Mouse (Mus musculus): ENCODE results near the gene D330045A20Rik.
"Not testable (repeated sequence)": the region's sequence is repeated elsewhere in the genome, so short reads cannot be mapped to it uniquely, and the experiment has no call there.

The D330045A20Rik gene

GRCm38 (mm10) chrX:139480022-139480894, at the start of gene D330045A20Rik:
D330045A20Rik (plus strand) TSS chrX:139480367.
- peak; percentile 3 to 14 for DNase-seq (ENCODE audit: low spot score in 2 of 2)

DNA sequence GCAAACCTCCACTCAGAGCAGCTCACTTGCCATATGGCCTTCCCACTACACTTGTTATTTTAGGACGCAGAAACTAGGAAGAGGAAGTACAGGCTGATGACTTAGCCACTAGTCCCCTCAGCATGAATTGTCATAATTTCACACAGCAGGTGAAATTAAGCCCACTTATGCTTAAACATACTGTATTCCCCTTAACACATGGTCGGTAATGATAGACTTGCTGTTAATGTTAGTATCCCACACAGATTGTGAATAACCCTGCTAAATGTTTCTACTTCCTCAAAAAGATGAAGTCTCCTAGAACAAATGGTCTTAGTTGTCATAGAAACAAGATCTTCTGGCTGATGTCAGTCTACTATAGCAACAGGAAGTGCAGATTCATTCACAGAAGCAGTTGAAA, 47.6 kb upstream of the D330045A20Rik start:
- DNase-seq (ENCODE audit: low spot score in 2 of 2), result peak; percentile 10 to 23

- no peak for DNase-seq (ENCODE audit: low spot score in 2 of 2)
These were observed 45.0 kb upstream of the D330045A20Rik start for GRCm38 (mm10) chrX:139435202-139435601.

- not testable (repeated sequence) for DNase-seq (ENCODE audit: low spot score in 2 of 2)
These were observed 39.1 kb upstream of the D330045A20Rik start for GRCm38 (mm10) chrX:139441057-139441456.

GRCm38 (mm10) chrX:139456812-139457211, 23.4 kb upstream of the D330045A20Rik start:
- no peak for DNase-seq (ENCODE audit: low spot score in 2 of 2)

GRCm38 (mm10) chrX:139482083-139482482, 1.9 kb downstream of the D330045A20Rik start:
- no peak for DNase-seq (ENCODE audit: low spot score in 2 of 2)

DNA sequence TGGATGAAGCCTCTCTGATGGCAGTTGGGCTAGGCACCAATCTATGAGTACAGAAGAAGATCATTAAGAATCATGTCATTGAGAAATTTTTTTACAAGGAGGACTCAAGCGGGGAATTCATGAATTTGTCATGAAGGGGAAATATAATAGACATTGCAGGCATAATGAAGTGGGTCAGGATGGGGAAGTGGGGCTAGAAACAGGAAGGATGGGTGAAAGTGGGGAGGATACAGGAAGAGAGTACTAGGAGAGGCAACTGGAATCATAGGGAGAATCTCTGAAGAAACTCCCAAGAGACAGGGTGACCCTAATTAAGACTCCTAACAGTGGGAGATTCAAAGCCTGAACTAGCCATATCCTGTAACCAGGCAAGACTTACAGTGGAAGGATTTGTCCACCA, 4.8 kb downstream of the D330045A20Rik start:
- DNase-seq (ENCODE audit: low spot score in 2 of 2), result no peak

DNA sequence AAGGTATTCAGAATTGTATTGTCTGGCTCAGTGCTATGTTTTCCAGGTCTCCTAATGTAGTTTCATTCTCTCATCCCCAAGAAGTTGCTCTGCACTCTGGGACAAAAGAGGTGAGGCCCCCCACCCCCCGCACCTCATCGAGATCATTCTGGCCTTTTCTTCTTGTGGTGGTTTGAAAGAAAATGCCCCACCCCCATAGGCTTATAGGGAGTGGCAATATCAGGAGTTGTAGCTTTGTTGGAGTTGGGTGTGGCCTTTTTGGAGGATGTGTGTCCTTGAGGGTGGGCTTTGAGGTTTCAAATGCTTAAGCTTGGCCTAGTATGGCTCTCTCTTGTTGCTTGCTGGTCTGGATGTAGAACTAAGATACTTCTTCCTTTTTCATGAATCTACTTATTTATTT, 36.0 kb downstream of the D330045A20Rik start:
- DNase-seq (ENCODE audit: low spot score in 2 of 2), result no peak

DNA sequence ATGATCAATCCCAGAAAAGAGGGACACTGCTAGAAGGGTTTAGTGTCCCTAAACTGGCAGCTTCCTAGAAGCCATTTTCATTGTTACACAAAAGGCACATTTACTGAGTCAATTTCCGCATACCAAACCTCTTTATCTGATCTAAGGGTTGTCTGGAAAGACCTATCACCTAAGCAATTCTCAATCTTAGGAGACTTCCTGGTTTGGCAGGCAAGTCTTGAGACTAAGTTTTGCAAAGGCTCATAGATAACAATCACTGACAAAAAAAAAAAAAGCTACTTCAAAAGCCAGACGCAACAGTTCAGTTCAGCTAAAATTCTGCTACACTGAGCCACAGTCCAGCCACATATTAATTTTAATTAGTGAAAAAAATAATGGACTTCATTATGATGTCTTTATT, 39.1 kb downstream of the D330045A20Rik start:
- no peak for DNase-seq (ENCODE audit: low spot score in 2 of 2)

DNA sequence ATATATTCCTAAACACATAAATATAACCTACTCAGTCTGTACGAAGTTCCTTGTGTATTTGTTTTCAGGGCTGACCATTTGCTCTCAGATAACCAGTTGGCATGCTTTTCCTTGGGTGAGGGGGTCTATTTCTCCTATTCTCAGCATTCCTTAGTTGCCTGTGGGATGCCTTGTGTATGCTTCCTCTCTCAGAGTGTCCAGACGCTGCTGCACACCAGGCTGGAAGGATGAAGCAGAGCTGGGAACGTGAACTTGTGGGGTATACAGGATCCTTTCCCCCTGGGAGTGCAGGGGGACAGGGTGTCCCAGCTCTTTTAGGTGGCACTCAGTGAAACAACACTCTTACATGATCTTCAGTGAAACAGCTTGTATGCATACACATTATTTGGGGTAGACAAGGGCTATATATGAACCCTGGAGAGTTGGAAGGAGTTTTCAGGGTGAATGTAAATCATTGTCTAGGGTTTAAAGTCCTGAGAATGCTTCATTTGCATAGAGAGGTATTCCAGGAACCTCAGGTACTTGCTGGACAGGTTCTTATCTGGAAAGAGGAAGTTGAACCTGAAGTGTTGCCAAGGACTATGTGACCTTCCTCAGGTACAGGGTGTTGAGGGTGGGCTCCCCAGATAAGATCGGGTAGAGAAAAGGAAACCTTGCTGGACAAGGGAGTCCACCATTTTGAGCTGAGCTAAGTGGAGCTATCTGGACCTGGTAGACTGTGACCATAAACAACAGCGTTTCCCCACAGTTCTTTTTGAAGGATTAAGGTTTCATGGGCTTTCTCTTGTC, 44.3 kb downstream of the D330045A20Rik start:
- DNase-seq (ENCODE audit: low spot score in 2 of 2), result no peak

DNA sequence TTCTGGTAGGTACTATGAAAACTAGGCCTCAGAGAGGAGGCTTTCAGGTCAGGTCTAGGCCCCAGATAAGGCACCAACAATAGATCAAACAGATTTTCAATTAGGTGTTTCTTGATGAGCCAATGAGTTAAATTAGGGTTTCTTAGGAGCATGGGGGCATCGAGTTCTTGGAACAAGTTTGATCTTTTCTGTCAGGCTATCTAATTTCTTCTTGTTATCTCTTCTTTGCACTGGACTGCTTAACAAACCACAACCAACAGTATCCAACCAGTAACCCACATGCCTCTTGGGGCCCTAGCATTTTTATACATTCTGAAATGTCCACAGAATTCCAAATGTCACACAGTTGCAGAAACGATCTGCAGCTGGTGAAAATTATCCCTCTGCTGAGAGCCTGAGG, 45.6 kb downstream of the D330045A20Rik start:
- DNase-seq (ENCODE audit: low spot score in 2 of 2), result no peak

GRCm38 (mm10) chrX:139526984-139527383, 46.8 kb downstream of the D330045A20Rik start:
- DNase-seq (ENCODE audit: low spot score in 2 of 2), result no peak

GRCm38 (mm10) chrX:139529678-139530077, 49.5 kb downstream of the D330045A20Rik start:
- no peak for DNase-seq (ENCODE audit: low spot score in 2 of 2)

DNA sequence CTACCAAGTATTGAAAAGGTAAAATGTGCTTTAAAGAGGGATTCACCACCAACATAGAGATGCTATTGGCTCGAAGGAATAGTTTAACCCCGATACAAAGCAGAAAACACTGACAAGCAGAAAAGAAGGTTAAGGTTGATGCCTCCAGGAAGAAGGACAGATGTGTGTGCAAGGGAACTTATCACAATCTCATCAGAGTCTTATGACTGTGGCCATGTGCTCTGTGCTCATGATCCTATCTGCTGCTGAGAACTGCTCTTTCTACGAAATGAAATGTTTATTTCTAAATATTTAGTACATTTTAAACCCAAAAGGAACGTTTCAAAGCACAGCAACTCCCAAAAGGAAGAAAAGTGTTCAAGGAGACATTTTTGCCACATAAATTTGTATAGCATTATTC, 52.1 kb downstream of the D330045A20Rik start:
- no peak for DNase-seq (ENCODE audit: low spot score in 2 of 2)

GRCm38 (mm10) chrX:139537641-139538397, 57.7 kb downstream of the D330045A20Rik start:
- no peak for DNase-seq (ENCODE audit: low spot score in 2 of 2)

DNA sequence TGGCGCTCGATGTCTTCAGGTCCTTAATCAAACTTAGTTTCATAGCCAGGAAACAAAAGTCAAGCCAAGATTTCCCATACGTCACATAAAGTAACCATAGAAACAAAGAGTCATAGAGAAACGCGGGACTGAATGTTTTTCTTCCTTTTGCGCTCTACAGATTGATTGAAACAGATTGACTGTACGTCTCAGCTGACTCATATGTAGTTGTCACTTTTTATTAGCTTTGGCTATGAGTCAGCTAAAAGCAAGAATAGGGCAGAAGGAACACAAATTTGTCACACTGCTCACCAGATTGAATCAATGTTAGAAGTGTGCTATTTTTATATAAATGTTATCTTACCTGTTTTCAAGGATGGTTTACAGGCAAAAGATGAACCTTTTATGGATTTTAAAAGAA, 63.6 kb downstream of the D330045A20Rik start:
- DNase-seq (ENCODE audit: low spot score in 2 of 2), result no peak

- DNase-seq (ENCODE audit: low spot score in 2 of 2), result no peak
These were observed 70.3 kb downstream of the D330045A20Rik start for GRCm38 (mm10) chrX:139550456-139550855.

GRCm38 (mm10) chrX:139552090-139552489, 71.9 kb downstream of the D330045A20Rik start:
- no peak for DNase-seq (ENCODE audit: low spot score in 2 of 2)

DNA sequence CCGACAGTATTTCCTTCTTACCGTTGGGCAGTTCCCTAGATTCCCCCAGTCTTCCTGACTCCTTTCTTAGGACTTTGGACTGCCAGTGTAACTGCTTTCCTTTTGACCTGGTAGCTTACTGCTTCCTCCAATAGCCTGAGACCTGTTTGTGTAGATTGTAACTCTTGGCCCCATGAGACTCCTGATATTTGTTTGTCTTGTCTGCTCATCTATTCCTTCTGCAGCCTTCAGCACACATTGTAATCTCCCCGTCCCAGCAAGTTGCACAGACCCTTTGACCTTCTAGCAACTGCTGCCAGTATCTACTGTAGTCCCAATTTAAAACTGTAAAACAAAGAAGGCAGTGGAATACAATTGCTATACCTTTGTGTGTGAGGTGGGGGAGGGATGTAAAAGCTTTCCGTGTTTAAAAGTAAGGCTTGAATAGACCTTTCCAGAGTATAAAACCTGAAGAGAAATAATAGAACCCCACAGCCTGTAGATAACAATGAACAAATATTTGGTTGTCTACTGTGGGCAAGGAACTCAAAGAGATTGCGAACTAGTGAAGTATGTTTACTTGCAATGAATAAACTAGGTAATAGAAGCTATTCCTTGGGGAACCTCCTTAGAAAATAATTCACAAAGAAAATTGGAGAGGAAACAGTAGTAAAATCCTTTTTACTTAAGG, 82.2 kb downstream of the D330045A20Rik start:
- no peak for DNase-seq (ENCODE audit: low spot score in 2 of 2)

DNA sequence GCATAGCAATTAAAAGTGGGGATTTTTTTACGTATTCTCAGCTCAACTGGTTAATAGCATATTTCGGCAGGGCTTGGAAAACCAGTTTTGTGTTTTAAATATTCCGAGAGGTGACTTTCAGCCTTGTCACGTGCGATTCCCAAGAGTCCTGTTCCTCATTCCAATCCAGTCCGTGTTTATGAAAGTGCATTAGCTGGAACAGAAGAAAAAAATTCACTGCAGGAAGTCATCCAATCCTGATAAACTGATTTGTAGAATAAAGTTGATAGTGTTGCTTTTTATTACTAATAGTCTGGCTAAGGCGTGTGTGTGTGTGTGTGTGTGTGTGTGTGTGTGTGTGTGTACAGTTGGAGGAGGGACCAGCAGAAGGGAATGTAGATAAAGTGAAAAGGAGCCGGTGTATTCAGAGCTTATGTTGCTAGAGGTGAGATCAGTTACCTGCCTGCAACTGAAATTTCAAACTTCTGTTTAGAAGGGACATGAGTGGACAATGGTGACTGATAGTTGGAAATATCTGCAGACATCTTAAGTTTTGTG, 82.8 kb downstream of the D330045A20Rik start, which contains the start of gene Rnf128:
Gene Rnf128, plus strand, starts transcription at position 392 of the 537 bp plus-strand sequence.
- DNase-seq (ENCODE audit: low spot score in 2 of 2), result no peak

DNA sequence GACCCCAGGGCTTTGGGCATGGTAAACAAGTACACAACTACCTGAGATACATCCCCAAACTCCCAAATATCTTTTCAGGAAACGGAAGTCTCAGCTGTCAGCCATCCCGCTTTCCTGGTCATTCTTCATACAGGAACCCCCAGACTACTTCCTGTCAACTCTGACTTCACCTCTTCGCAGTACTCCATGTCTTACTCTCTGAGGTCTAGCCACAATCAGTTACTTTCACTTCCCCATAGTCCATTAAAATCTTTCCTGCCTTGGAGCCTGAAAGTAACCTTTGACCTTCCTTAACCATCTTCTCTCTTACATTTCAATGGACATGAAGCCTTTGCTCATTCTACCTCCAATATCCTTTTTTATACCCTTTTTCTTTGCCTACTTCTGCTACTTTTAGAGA, 89.9 kb downstream of the D330045A20Rik start:
- no peak for DNase-seq (ENCODE audit: low spot score in 2 of 2)
